Mouse (Mus musculus) kidney, embryonic 16.5 days (tissue): Measurements from ENCODE around the gene Frmd4a. TPM values are rescaled to one million over a fixed set of nuclear protein-coding genes. Genes with fewer than 3 reads are reported as not detected.

Experiments
- ATAC-seq: fragments of 200-750 bp; cut with Nextera tagmentation; 2 replicates; pipeline ENCODE4 v1.8.0; 2017; ENCODE audit warnings: moderate TSS enrichment; ENCODE audit not compliant: low FRiP score, low TSS enrichment
- H3K27ac ChIP-seq: fragments of 300-500 bp; sonication (generic); 2 replicates; pipeline ENCODE4 v1.5.1; 2014; ENCODE audit warnings: low read length
- H3K27me3 ChIP-seq: fragments of 300-500 bp; sonication (generic); 2 replicates; pipeline ENCODE4 v1.6.1; 2014; ENCODE audit warnings: low read length, control low read depth, mixed read lengths; ENCODE audit not compliant: insufficient read depth
- H3K36me3 ChIP-seq: fragments of 300-500 bp; sonication (generic); 2 replicates; pipeline ENCODE4 v1.6.1; 2014; ENCODE audit warnings: low read length, control low read depth, mixed read lengths; ENCODE audit not compliant: insufficient read depth
- H3K4me1 ChIP-seq: fragments of 300-500 bp; sonication (generic); 2 replicates; pipeline ENCODE4 v1.6.1; 2014; ENCODE audit warnings: low read length, control low read depth, mixed read lengths; ENCODE audit not compliant: insufficient read depth
- H3K4me2 ChIP-seq: fragments of 300-500 bp; sonication (generic); replicated peaks from 2 replicates; pipeline ENCODE4 v1.6.1; 2014; ENCODE audit warnings: low read depth, low read length
- H3K4me3 ChIP-seq: fragments of 300-500 bp; sonication (generic); 2 replicates; pipeline ENCODE4 v1.5.1; 2014; ENCODE audit warnings: mild to moderate bottlenecking, low read length
- H3K9ac ChIP-seq: fragments of 300-500 bp; sonication (generic); replicated peaks from 2 replicates; pipeline ENCODE4 v1.6.1; 2014; ENCODE audit warnings: low read length
- H3K9me3 ChIP-seq: fragments of 300-500 bp; sonication (generic); 2 replicates; pipeline ENCODE4 v1.6.1; 2016; ENCODE audit warnings: low read length, control low read depth
- WGBS: fragments of 180-500 bp; shearing (Covaris S2); extraction: QIAGEN DNeasy Blood & Tissue Kit; methylation state at CpG from one replicate; pipeline ENCODE4 v1.1.7; 2014; 5-methylcytosine and 5-hydroxymethylcytosine counted together
- polyA plus RNA-seq: library from polyadenylated mRNA; unstranded; fragments of >200 nt; fragmentation: Nextera tagmentation; extraction: Ambion mirVana; gene quantifications from 2 replicates; pipeline ENCODE4 v1.2.1, GENCODE M21; 2015

The Frmd4a gene
- polyA plus RNA-seq, 1 experiment from 2014 or later = 31.2 TPM

DNA sequence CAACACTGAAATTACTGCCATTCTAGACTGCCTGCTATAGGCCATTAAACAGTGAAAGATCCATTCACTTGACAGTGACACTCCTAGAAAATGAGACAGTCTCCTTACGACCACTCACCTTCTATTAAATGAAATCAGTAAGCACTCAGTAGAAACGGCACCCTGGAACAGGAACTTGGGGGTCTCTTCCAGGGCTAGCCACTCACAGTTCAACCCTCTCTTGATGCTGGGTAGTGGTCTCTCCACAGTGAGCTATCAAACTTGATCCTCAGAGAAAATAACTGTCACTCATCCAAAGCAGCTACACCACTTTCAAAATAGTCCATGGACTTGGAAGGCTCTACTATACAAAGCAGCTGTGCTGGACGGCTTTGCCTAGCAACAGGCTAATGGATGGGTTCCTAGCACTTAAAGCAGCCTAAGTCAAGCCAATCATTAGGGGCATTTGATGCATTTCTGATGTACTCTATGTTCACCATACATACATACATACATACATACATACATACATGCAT is 604.0 kb downstream of the Frmd4a start:
- Histone ChIP-seq H3K4me3 (no peak overlapping the region), H3K9ac (no peak overlapping the region), H3K36me3 (peaks cover 21% of the 10 kb centered on the region), H3K4me1 (peaks cover 17% of the 10 kb centered on the region), H3K4me2 (no peak overlapping the region), H3K27me3 (no peaks in the 10 kb centered on the region), H3K9me3 (no peaks in the 10 kb centered on the region), H3K27ac (peak overlapping the region; percentile 66; the same call in 1 of the 2 replicates)
- ATAC-seq = peak; percentile 32; the same call in 1 of the 2 replicates
- WGBS = 37% methylated on average over 3 of the region's 3 CpGs

DNA sequence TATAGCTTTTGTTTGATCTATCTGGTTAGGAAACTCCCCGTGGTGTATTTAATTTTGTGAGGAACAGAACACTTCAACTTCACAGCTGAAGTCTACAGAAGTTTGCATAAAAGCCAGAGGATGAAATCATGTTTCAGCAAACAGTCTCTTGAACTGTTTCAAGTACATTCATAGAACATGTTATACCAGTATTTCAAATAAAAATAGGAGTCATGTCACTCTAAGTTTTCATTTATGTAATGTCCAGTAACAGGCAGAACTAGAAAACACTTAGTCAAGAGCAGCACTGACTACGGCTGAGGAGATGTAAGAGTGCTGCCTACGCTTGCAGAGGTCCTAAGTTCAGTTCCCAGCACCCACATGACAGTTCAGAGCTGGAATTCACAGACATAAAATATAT is 609.4 kb downstream of the Frmd4a start:
- no peak for ATAC-seq
- 89% methylated on average over 3 of the region's 3 CpGs for WGBS

DNA sequence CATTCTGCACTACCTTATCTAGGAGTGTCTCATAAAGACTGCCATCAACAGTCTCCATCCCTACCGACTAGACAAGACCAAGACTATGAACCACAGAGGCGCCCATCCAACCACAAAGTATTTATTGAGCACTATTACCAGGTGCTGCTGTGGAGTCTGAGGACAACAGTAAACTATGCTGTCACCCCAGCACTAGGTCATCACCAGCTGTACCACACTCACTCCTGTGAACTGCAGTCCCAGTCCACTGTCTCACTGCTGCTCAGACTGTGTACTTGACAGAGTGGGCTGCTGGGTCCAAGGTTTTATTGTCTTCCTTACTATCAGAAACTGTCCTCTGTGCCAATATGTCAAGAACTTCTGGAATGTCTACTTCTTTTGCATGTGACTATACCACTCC is 611.4 kb downstream of the Frmd4a start:
- Histone ChIP-seq H3K27ac (no peak overlapping the region), H3K36me3 (peaks cover 46% of the 10 kb centered on the region), H3K4me2 (no peak overlapping the region), H3K9me3 (no peaks in the 10 kb centered on the region), H3K4me3 (no peak overlapping the region), H3K27me3 (no peaks in the 10 kb centered on the region), H3K9ac (no peak overlapping the region), H3K4me1 (no peaks in the 10 kb centered on the region)
- ATAC-seq = no peak
- 86% methylated on average over 2 of the region's 2 CpGs for WGBS

More for the DNA sequence above, 609.4 kb downstream of the Frmd4a start:
- Histone ChIP-seq H3K4me3 (no peak overlapping the region), H3K4me2 (no peak overlapping the region), H3K27me3 (no peaks in the 10 kb centered on the region), H3K27ac (no peak overlapping the region), H3K4me1 (no peaks in the 10 kb centered on the region; the same call in 1 of the 2 replicates), H3K9me3 (no peaks in the 10 kb centered on the region), H3K36me3 (peaks cover 45% of the 10 kb centered on the region), H3K9ac (no peak overlapping the region)

DNA sequence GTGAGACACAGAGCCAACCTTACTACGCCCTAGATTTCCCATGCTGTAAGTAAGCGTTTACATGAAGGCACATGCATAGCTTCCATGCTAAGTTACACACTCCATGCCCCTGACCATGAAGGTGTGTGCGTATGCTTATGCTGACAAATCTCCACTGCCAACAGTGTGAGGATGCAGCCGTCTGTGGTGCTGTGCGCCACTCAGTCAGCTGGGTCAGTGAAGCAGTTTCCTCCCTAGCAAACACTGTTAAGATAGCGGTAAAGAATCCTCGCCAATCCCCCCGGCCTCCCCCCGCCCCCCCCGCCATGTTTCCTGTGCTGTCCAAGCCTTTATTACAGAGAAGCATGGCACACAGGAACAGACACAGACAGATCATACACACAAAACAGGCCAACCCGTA is 612.0 kb downstream of the Frmd4a start:
- Histone ChIP-seq H3K4me1 (no peaks in the 10 kb centered on the region), H3K27me3 (no peaks in the 10 kb centered on the region), H3K36me3 (peaks cover 48% of the 10 kb centered on the region), H3K4me3 (no peak overlapping the region), H3K4me2 (no peak overlapping the region), H3K27ac (no peak overlapping the region), H3K9me3 (no peaks in the 10 kb centered on the region), H3K9ac (no peak overlapping the region)
- WGBS = 93% methylated on average over 11 of the region's 11 CpGs
- ATAC-seq = no peak

DNA sequence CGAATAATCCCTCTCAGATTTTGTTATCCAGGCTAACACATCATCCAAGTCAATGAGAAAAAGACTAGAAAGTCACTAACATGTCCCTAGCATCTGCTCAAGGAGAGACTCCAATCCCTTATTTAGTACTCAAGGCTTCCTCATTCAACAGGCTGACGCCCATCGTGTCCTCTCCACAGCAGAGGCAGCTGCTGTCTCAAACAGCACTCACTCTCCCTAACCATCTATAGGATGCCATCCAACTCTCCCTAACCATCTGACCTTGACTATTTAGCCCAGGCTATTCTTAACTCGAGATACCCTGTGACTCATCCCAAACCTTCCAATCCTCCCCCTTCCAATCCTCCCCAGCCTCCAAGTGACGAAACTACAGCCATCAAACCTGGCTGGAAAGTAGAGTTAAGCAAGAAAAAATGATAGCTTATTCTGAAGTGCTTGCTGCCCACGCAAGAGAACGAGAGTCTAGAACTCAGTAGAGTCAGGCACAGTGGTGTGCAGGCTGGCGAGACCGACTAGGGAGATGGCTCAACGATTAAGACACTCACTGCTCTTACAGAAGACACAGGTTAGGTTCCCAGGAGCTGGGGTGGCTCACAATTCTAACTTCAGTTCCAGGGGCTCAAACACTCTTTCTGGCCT is 612.8 kb downstream of the Frmd4a start:
- 96% methylated on average over 10 of the region's 10 CpGs for WGBS
- H3K4me1 ChIP-seq = no peaks in the 10 kb centered on the region
- H3K9me3 ChIP-seq = no peaks in the 10 kb centered on the region
- ATAC-seq = no peak
- no peak overlapping the region for H3K27ac ChIP-seq
- H3K36me3 ChIP-seq = peaks cover 55% of the 10 kb centered on the region
- H3K4me3 ChIP-seq = no peak overlapping the region
- H3K27me3 ChIP-seq = no peaks in the 10 kb centered on the region
- no peak overlapping the region for H3K9ac ChIP-seq
- H3K4me2 ChIP-seq = no peak overlapping the region

DNA sequence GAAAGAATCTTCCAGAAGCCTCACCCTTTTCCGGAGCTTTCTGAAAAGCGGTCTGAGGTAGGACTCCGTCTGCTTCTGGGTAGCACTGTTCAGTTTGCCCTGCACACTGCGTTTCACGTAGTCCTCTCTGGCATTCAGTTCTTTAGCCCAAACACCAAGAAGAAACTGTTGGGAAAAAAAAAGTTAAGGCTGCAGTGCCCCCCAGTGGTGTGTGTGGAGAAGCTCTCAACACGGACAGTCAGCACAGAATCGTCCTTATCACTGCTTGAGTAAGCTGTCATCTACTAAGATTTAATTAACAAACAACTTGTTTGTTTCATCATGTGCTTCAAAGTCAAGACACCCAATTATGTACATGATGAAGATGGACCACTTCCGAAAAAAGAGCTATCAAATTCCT is 618.3 kb downstream of the Frmd4a start:
- Histone ChIP-seq H3K9ac (no peak overlapping the region), H3K27ac (no peak overlapping the region), H3K4me3 (no peak overlapping the region), H3K9me3 (no peaks in the 10 kb centered on the region), H3K4me1 (no peaks in the 10 kb centered on the region), H3K27me3 (no peaks in the 10 kb centered on the region), H3K36me3 (peaks cover 69% of the 10 kb centered on the region), H3K4me2 (no peak overlapping the region)
- no peak for ATAC-seq
- WGBS = 87% methylated on average over 8 of the region's 8 CpGs

DNA sequence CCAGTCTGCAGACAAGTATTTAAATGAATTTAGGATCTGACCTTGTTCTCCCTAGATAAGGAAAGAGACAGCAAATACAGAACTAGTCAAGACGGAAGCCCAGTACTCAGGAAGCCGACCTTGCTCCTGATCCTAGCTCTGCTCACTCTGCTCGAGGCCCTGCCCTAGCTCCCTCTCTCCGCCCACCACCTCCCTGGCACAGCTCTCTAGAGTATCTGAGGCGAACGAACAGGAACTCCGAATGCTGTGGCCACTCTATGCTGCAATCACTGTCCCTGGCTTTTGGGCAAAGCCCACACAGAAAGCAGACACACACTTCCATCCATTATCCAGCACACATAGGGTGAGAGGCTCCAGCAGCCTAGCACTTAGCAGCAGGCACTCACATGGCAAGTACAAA is 619.1 kb downstream of the Frmd4a start:
- Histone ChIP-seq H3K4me3 (no peak overlapping the region), H3K36me3 (peaks cover 68% of the 10 kb centered on the region)

DNA sequence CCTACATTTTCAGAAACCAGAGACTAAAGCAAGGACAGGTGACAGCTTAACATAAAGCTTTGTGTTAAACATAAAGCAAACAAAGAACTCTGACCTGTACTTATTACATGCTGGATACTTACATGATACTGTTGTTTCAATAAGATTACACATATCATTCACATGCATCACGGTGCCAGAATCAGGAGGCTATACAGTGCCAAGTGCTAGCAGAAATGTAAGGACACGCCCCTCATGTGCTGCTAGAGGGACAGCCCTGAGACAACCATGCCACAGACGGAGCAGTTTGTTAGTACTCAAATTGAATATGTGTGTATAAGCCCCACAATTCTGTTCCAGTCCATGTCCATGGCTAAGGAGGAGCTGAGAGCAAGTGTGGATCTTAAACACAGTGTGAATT is 620.7 kb downstream of the Frmd4a start:
- H3K9me3 ChIP-seq = no peaks in the 10 kb centered on the region
- ATAC-seq = no peak
- no peak overlapping the region for H3K4me3 ChIP-seq
- H3K9ac ChIP-seq = no peak overlapping the region
- H3K36me3 ChIP-seq = peaks cover 69% of the 10 kb centered on the region
- no peaks in the 10 kb centered on the region for H3K4me1 ChIP-seq
- H3K4me2 ChIP-seq = no peak overlapping the region
- H3K27ac ChIP-seq = no peak overlapping the region
- WGBS = 88% methylated on average over 3 of the region's 3 CpGs
- H3K27me3 ChIP-seq = no peaks in the 10 kb centered on the region

More for the DNA sequence above, 619.1 kb downstream of the Frmd4a start:
- Histone ChIP-seq H3K27ac (no peak overlapping the region), H3K4me2 (no peak overlapping the region), H3K4me1 (no peaks in the 10 kb centered on the region), H3K9ac (no peak overlapping the region), H3K9me3 (no peaks in the 10 kb centered on the region), H3K27me3 (no peaks in the 10 kb centered on the region)
- WGBS = 82% methylated on average over 7 of the region's 7 CpGs
- ATAC-seq = no peak

DNA sequence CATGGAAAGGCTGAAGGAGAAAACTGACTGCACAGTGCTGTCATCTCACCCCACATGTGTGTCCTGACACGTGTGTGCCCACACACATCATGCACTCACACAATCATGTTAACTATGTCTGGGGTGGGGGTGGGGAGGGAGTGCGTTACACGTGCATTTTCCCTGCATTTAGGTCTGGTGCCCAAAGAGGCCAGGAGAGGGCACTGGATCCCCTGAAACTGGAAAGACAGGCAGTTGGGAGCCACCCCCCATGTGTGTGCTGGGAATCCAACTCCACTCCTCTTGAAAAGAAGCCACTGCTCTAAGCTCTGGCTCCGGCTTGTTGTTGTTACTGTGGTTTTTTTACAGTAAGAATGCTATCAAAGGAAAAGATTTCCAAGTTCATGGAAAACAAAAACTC is 627.5 kb downstream of the Frmd4a start:
- Histone ChIP-seq H3K36me3 (peaks cover 43% of the 10 kb centered on the region), H3K9me3 (no peaks in the 10 kb centered on the region), H3K27ac (no peak overlapping the region), H3K4me1 (no peaks in the 10 kb centered on the region; the same call in 1 of the 2 replicates), H3K27me3 (no peaks in the 10 kb centered on the region), H3K9ac (no peak overlapping the region), H3K4me2 (no peak overlapping the region), H3K4me3 (no peak overlapping the region)
- ATAC-seq = no peak
- WGBS = 76% methylated on average over 4 of the region's 4 CpGs

DNA sequence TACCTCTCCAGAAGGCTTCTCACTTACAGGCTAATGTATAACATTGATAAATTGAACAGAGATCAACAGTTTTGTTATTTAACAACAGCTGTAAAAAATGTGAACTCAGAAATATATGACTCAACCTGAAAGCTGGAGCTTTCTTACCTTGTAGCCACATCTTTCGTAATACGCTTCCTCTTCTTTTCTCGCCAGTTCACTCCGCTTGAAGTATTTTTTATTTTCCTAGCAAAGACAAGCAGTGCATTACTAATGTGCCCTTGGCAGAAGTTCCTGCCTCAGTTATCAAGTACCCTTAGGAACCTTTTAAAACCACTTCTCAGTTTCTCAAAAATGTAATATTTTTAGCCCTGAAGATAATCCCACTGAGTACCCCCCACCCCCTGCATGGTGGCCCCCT is 630.6 kb downstream of the Frmd4a start:
- no peak overlapping the region for H3K27ac ChIP-seq
- 91% methylated on average over 4 of the region's 4 CpGs for WGBS

More for the DNA sequence above, 630.6 kb downstream of the Frmd4a start:
- peaks cover 10% of the 10 kb centered on the region for H3K4me1 ChIP-seq
- peaks cover 26% of the 10 kb centered on the region for H3K36me3 ChIP-seq
- H3K9ac ChIP-seq = no peak overlapping the region
- no peak overlapping the region for H3K4me3 ChIP-seq
- no peaks in the 10 kb centered on the region for H3K27me3 ChIP-seq
- no peaks in the 10 kb centered on the region for H3K9me3 ChIP-seq
- H3K4me2 ChIP-seq = no peak overlapping the region
- ATAC-seq = no peak
